In the genomic region with DNA sequence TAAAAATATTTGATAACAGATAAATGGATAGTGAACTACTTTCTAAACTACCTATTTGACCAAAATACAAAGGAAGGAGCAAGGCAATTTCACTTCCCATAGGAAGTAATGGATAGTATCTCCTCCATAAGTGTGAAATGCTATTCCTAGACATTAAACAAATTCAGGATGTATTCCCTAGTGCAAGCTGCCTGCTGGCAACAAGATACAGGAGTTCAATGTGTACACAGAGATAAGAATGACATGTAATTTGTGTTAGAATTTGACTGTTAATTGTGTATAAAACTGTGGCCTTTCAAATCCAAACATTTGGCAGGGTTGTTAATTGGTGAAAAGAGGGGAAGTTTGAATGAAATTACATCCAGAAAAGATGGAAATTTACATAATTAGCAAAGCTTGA, we compare ENCODE assay signal across 1 mouse cellular context.
TF ChIP-seq lines count a peak whose summit lies in the region.

No protein-coding gene starts in this region.

TF ChIP-seq in MEL, 35 proteins besides CTCF, POLR2A, EP300 and RAD21 (continued from another document):
- TF ChIP-seq MAX (IDR thresholded peaks at IDR 0.05; ENCODE audit: low read length) = no peak
- no peak for TF ChIP-seq ZKSCAN1 (IDR thresholded peaks at IDR 0.05; ENCODE audit: low read depth, low read length)
TF ChIP-seq in MEL: peak in this region for 3.
